Mouse (Mus musculus) kidney, embryonic 15.5 days (tissue): ENCODE measurements around the gene 6030468B19Rik. TPM values are rescaled to one million over a fixed set of nuclear protein-coding genes. Genes with fewer than 3 reads are reported as not detected.
"Not testable (repeated sequence)": the region's sequence is repeated elsewhere in the genome, so short reads cannot be mapped to it uniquely, and the experiment has no call there.

Source experiments
- ATAC-seq: fragments of 200-750 bp; cut with Nextera tagmentation; replicated peaks from 2 replicates; pipeline ENCODE4 v1.8.0; 2017; ENCODE audit warnings: moderate TSS enrichment; ENCODE audit not compliant: low FRiP score
- H3K27ac ChIP-seq: fragments of 300-500 bp; sonication (generic); 2 replicates; pipeline ENCODE4 v1.5.1; 2015; ENCODE audit warnings: mild to moderate bottlenecking, inconsistent platforms
- H3K27me3 ChIP-seq: fragments of 300-500 bp; sonication (generic); 2 replicates; pipeline ENCODE4 v1.6.1; 2015; ENCODE audit warnings: inconsistent platforms
- H3K36me3 ChIP-seq: fragments of 300-500 bp; sonication (generic); 2 replicates; pipeline ENCODE4 v1.6.1; 2015; ENCODE audit warnings: inconsistent platforms
- H3K4me1 ChIP-seq: fragments of 300-500 bp; sonication (generic); 2 replicates; pipeline ENCODE4 v1.6.1; 2015; ENCODE audit warnings: inconsistent platforms
- H3K4me2 ChIP-seq: fragments of 300-500 bp; sonication (generic); 2 replicates; pipeline ENCODE4 v1.6.1; 2015; ENCODE audit warnings: moderate library complexity, mild to moderate bottlenecking, inconsistent platforms
- H3K4me3 ChIP-seq: fragments of 300-500 bp; sonication (generic); replicated peaks from 2 replicates; pipeline ENCODE4 v1.5.1; 2015; ENCODE audit warnings: mild to moderate bottlenecking, inconsistent platforms
- H3K9ac ChIP-seq: fragments of 300-500 bp; sonication (generic); 2 replicates; pipeline ENCODE4 v1.6.1; 2015; ENCODE audit warnings: mild to moderate bottlenecking, inconsistent platforms
- H3K9me3 ChIP-seq: fragments of 300-500 bp; sonication (generic); replicated peaks from 2 replicates; pipeline ENCODE4 v1.6.1; 2016; ENCODE audit warnings: inconsistent platforms
- WGBS: fragments of 180-500 bp; shearing (Covaris S2); methylation state at CpG from one replicate; pipeline ENCODE4 v1.1.7; 2015; ENCODE audit warnings: mixed read lengths; 5-methylcytosine and 5-hydroxymethylcytosine counted together
- polyA plus RNA-seq: library from polyadenylated mRNA; unstranded; fragments of >200 nt; fragmentation: Nextera tagmentation; extraction: Ambion mirVana; gene quantifications from 2 replicates; pipeline ENCODE4 v1.2.1, GENCODE M21; 2015

The 6030468B19Rik gene
- polyA plus RNA-seq, 1 experiment from 2014 or later, result 1.7 TPM

- peaks cover 25% of the 10 kb centered on the region for H3K4me1 ChIP-seq
- peak within 1 kb of the TSS; percentile 89 for H3K4me2 ChIP-seq
- peaks cover 27% of the 10 kb centered on the region for H3K36me3 ChIP-seq
- ATAC-seq, result peak; percentile 76
- no peaks in the 10 kb centered on the region for H3K27me3 ChIP-seq
- H3K9me3 ChIP-seq, result no peaks in the 10 kb centered on the region
- peak within 1 kb of the TSS; percentile 66 for H3K9ac ChIP-seq
- WGBS, result under 1% methylated on average over 75 of the region's 75 CpGs
- H3K27ac ChIP-seq, result peak within 1 kb of the TSS; percentile 72
- peak within 1 kb of the TSS; percentile 78 for H3K4me3 ChIP-seq
These were observed 12.2 kb downstream of the 6030468B19Rik start, which contains the start of the genes Gm20708 and Syngr2 for GRCm38 (mm10) chr11:117809407-117810311. TSS of gene Gm20708 (plus strand) at chr11:117809668. TSS of gene Syngr2 (plus strand) at chr11:117809668.

GRCm38 (mm10) chr11:117810401-117811046, 13.1 kb downstream of the 6030468B19Rik start:
- peaks cover 25% of the 10 kb centered on the region for H3K4me1 ChIP-seq
- H3K27ac ChIP-seq, result peak overlapping the region; percentile 72
- whole genome bisulfite sequencing, result under 1% methylated on average over 21 of the region's 21 CpGs
- peak overlapping the region; percentile 89 for H3K4me2 ChIP-seq
- peak overlapping the region; percentile 78 for H3K4me3 ChIP-seq
- H3K9me3 ChIP-seq, result no peaks in the 10 kb centered on the region
- H3K27me3 ChIP-seq, result no peaks in the 10 kb centered on the region
- peak overlapping the region; percentile 66 for H3K9ac ChIP-seq
- peak; percentile 83 for ATAC-seq
- H3K36me3 ChIP-seq, result peaks cover 36% of the 10 kb centered on the region

GRCm38 (mm10) chr11:117813867-117814266, 16.4 kb downstream of the 6030468B19Rik start:
- no peak overlapping the region for H3K4me2 ChIP-seq
- peaks cover 25% of the 10 kb centered on the region for H3K4me1 ChIP-seq
- no peaks in the 10 kb centered on the region for H3K9me3 ChIP-seq
- no peak for ATAC-seq
- H3K36me3 ChIP-seq, result peaks cover 67% of the 10 kb centered on the region
- H3K9ac ChIP-seq, result no peak overlapping the region
- no peak overlapping the region for H3K4me3 ChIP-seq
- WGBS, result 80% methylated on average over 5 of the region's 5 CpGs
- H3K27me3 ChIP-seq, result no peaks in the 10 kb centered on the region
- H3K27ac ChIP-seq, result no peak overlapping the region

GRCm38 (mm10) chr11:117814704-117815366, 17.4 kb downstream of the 6030468B19Rik start:
- H3K9ac ChIP-seq, result no peak overlapping the region
- WGBS, result 90% methylated on average over 6 of the region's 6 CpGs
- ATAC-seq, result no peak
- no peak overlapping the region for H3K4me3 ChIP-seq
- H3K36me3 ChIP-seq, result peaks cover 77% of the 10 kb centered on the region
- peaks cover 19% of the 10 kb centered on the region for H3K4me1 ChIP-seq
- H3K9me3 ChIP-seq, result no peaks in the 10 kb centered on the region
- H3K27me3 ChIP-seq, result no peaks in the 10 kb centered on the region
- H3K27ac ChIP-seq, result no peak overlapping the region
- H3K4me2 ChIP-seq, result no peak overlapping the region

GRCm38 (mm10) chr11:117815850-117816249, 18.4 kb downstream of the 6030468B19Rik start:
- H3K36me3 ChIP-seq, result peaks cover 87% of the 10 kb centered on the region
- H3K4me1 ChIP-seq, H3K27me3 ChIP-seq, H3K27ac ChIP-seq, H3K4me2 ChIP-seq, H3K9ac ChIP-seq, ATAC-seq, H3K4me3 ChIP-seq, H3K9me3 ChIP-seq: not testable (repeated sequence)
- 85% methylated on average over 9 of the region's 9 CpGs for WGBS

GRCm38 (mm10) chr11:117816389-117816996, 19.0 kb downstream of the 6030468B19Rik start:
- 88% methylated on average over 13 of the region's 13 CpGs for WGBS
- Histone ChIP-seq H3K4me3 (no peak overlapping the region), H3K9ac (no peak overlapping the region), H3K4me1 (peaks cover 3% of the 10 kb centered on the region), H3K27me3 (no peaks in the 10 kb centered on the region), H3K9me3 (no peaks in the 10 kb centered on the region), H3K4me2 (no peak overlapping the region), H3K27ac (no peak overlapping the region), H3K36me3 (peaks cover 93% of the 10 kb centered on the region)
- no peak for ATAC-seq

GRCm38 (mm10) chr11:117819095-117819494, 21.6 kb downstream of the 6030468B19Rik start:
- Histone ChIP-seq H3K4me1 (peaks cover 23% of the 10 kb centered on the region), H3K9ac (no peak overlapping the region), H3K9me3 (no peaks in the 10 kb centered on the region), H3K36me3 (peaks cover 92% of the 10 kb centered on the region), H3K27ac (no peak overlapping the region), H3K27me3 (no peaks in the 10 kb centered on the region), H3K4me2 (no peak overlapping the region), H3K4me3 (no peak overlapping the region)
- 89% methylated on average over 8 of the region's 8 CpGs for WGBS
- ATAC-seq, result no peak

- Histone ChIP-seq H3K4me1 (peaks cover 33% of the 10 kb centered on the region), H3K36me3 (peaks cover 82% of the 10 kb centered on the region), H3K27ac (no peak overlapping the region), H3K4me2 (no peak overlapping the region), H3K4me3 (no peak overlapping the region), H3K9ac (no peak overlapping the region), H3K9me3 (no peaks in the 10 kb centered on the region), H3K27me3 (no peaks in the 10 kb centered on the region)
- no peak for ATAC-seq
- 90% methylated on average over 7 of the region's 7 CpGs for WGBS
These were observed 22.7 kb downstream of the 6030468B19Rik start for GRCm38 (mm10) chr11:117820173-117820572.

GRCm38 (mm10) chr11:117821868-117822267, 24.4 kb downstream of the 6030468B19Rik start:
- ATAC-seq, result no peak
- Histone ChIP-seq H3K9ac (no peak overlapping the region), H3K36me3 (peaks cover 67% of the 10 kb centered on the region), H3K4me1 (peaks cover 49% of the 10 kb centered on the region), H3K27me3 (no peaks in the 10 kb centered on the region), H3K4me2 (no peak overlapping the region), H3K4me3 (no peak overlapping the region), H3K27ac (no peak overlapping the region), H3K9me3 (no peaks in the 10 kb centered on the region)
- WGBS, result 80% methylated on average over 9 of the region's 9 CpGs

- Histone ChIP-seq H3K9ac (no peak overlapping the region), H3K4me3 (no peak overlapping the region), H3K4me1 (peaks cover 58% of the 10 kb centered on the region), H3K27me3 (no peaks in the 10 kb centered on the region), H3K9me3 (no peaks in the 10 kb centered on the region), H3K27ac (peak overlapping the region; percentile 37), H3K36me3 (peaks cover 58% of the 10 kb centered on the region), H3K4me2 (peak overlapping the region; percentile 5; the same call in 1 of the 2 replicates)
- 72% methylated on average over 7 of the region's 7 CpGs for WGBS
- ATAC-seq, result no peak
These were observed 25.3 kb downstream of the 6030468B19Rik start for GRCm38 (mm10) chr11:117822728-117823241.

- 87% methylated on average over 6 of the region's 6 CpGs for WGBS
These were observed 26.0 kb downstream of the 6030468B19Rik start for GRCm38 (mm10) chr11:117823411-117823810.

More at GRCm38 (mm10) chr11:117823411-117823810, 26.0 kb downstream of the 6030468B19Rik start:
- Histone ChIP-seq H3K9ac (no peak overlapping the region), H3K4me2 (peak overlapping the region; percentile 94; the same call in 1 of the 2 replicates), H3K4me3 (no peak overlapping the region), H3K27me3 (no peaks in the 10 kb centered on the region), H3K36me3 (peaks cover 51% of the 10 kb centered on the region), H3K27ac (peak overlapping the region; percentile 37; the same call in 1 of the 2 replicates), H3K9me3 (no peaks in the 10 kb centered on the region), H3K4me1 (peaks cover 64% of the 10 kb centered on the region)
- ATAC-seq, result no peak
